Mouse (Mus musculus): Measurements from ENCODE around the gene Gm29666. TPM values are rescaled to one million over a fixed set of nuclear protein-coding genes. Genes with fewer than 3 reads are reported as not detected.

The Gm29666 gene
- 0.26 and 0.40 TPM in 2 replicates for polyA plus RNA-seq (2021; fragmentation: Nextera tagmentation)
- long read RNA-seq, experiment 1, partial matches to known transcripts = 0 of 3 reads
- long read RNA-seq, experiment 1, other reads (novel, unspliced or antisense) = 3 of 3 reads
- long read RNA-seq, experiment 2, partial matches to known transcripts = 0 of 5 reads
- long read RNA-seq, experiment 2, other reads (novel, unspliced or antisense) = 5 of 5 reads

GRCm38 (mm10) chr15:84919938-84920337 lies at the start of gene Gm29666:
TSS of gene Gm29666 (minus strand) at chr15:84920038.

DNA sequence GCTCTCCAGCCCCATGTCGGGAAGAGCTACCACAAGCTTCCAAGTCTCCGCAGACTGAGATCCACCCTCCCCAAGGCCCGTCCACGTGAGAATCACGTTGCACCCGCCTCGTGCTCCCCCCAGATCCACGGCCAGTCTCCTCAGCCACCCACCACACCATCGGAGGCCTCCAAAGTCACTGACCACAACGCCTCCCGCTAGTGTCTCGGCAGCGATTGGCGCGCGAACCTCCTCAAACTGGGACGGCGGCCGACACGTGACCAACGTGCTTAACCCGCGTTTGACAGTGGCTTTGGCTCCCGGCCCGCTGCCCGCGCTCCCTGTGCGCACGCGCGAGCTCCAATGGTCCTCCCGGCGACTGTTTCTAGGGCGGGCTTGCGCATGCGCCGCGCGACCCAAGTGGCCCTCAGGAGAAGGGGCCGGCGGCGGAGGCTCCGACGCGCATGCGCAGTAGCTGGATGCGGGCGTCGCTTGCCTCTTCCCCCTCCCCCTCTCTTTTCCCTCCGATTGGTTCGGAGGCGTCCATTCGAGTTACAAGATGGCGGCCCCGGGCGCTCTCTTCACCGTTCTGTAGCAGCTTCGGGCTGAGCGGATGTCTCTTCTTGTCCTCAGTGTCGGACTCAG lies 3.2 kb upstream of the Gm29666 start, which contains the start of gene Nup50:
Nup50 (plus strand) TSS at position 528 of the 624 bp plus-strand sequence.

Small RNA genes within 50 kb of the gene (microRNA-seq; reads per million reads assigned to microRNA genes)
- gene Mir1249 = 3,356 reads per million, percentile 90 among the genes with 10 or more reads in this experiment

Other genes with a start within 250 kb of the Gm29666 start
- 0.19 TPM in 1 of 2 replicates, not detected in the other for gene Arhgap8, start 200.0 kb downstream of the Gm29666 start, polyA plus RNA-seq (2021; fragmentation: Nextera tagmentation)
- gene Phf21b, start 64.0 kb downstream of the Gm29666 start, polyA plus RNA-seq (2021; fragmentation: Nextera tagmentation) = 0.26 and 0.40 TPM in 2 replicates
- 12.2 and 12.5 TPM in 2 replicates for gene Nup50, start 3.4 kb upstream of the Gm29666 start, polyA plus RNA-seq (2021; fragmentation: Nextera tagmentation)
- 4.2 and 4.6 TPM in 2 replicates for gene 5031439G07Rik, start 68.5 kb upstream of the Gm29666 start, polyA plus RNA-seq (2021; fragmentation: Nextera tagmentation)
- 0.25 TPM in 1 of 2 replicates, not detected in the other for gene Upk3a, start 97.1 kb upstream of the Gm29666 start, polyA plus RNA-seq (2021; fragmentation: Nextera tagmentation)
- 17.4 and 18.1 TPM in 2 replicates for gene Fam118a, start 108.9 kb upstream of the Gm29666 start, polyA plus RNA-seq (2021; fragmentation: Nextera tagmentation)
- 0.05 and 0.08 TPM in 2 replicates for gene Smc1b, start 211.9 kb upstream of the Gm29666 start, polyA plus RNA-seq (2021; fragmentation: Nextera tagmentation)
- gene Ribc2, start 212.0 kb upstream of the Gm29666 start, polyA plus RNA-seq (2021; fragmentation: Nextera tagmentation) = 0.74 and 1.2 TPM in 2 replicates

Measured in layer of hippocampus, adult 6 months (tissue).